Mouse (Mus musculus) limb, embryonic 12.5 days (tissue): ENCODE results near the gene Samd13. TPM values are rescaled to one million over a fixed set of nuclear protein-coding genes. Genes with fewer than 3 reads are reported as not detected.

Experiments used
- ATAC-seq: fragments of 200-750 bp; cut with Nextera tagmentation; 2 replicates; pipeline ENCODE4 v1.8.0; 2017; ENCODE audit warnings: low read depth, moderate TSS enrichment; ENCODE audit not compliant: insufficient number of reproducible peaks, insufficient read depth, low FRiP score, low TSS enrichment
- H3K27ac ChIP-seq: fragments of 300-500 bp; sonication (generic); 2 replicates; pipeline ENCODE4 v1.5.1; 2016; ENCODE audit warnings: mild to moderate bottlenecking, moderate library complexity
- H3K27me3 ChIP-seq: fragments of 300-500 bp; sonication (generic); 2 replicates; pipeline ENCODE4 v1.6.1; 2016; ENCODE audit warnings: mild to moderate bottlenecking, moderate library complexity
- H3K36me3 ChIP-seq: fragments of 300-500 bp; sonication (generic); 2 replicates; pipeline ENCODE4 v1.6.1; 2016; ENCODE audit warnings: mild to moderate bottlenecking, moderate library complexity
- H3K4me1 ChIP-seq: fragments of 300-500 bp; sonication (generic); replicated peaks from 2 replicates; pipeline ENCODE4 v1.6.1; 2016
- H3K4me2 ChIP-seq: fragments of 300-500 bp; sonication (generic); 2 replicates; pipeline ENCODE4 v1.6.1; 2016; ENCODE audit warnings: mild to moderate bottlenecking, moderate library complexity
- H3K4me3 ChIP-seq: fragments of 300-500 bp; sonication (generic); replicated peaks from 2 replicates; pipeline ENCODE4 v1.5.1; 2016; ENCODE audit warnings: mild to moderate bottlenecking
- H3K9ac ChIP-seq: fragments of 300-500 bp; sonication (generic); replicated peaks from 2 replicates; pipeline ENCODE4 v1.6.1; 2016; ENCODE audit warnings: mild to moderate bottlenecking, moderate library complexity
- H3K9me3 ChIP-seq: fragments of 300-500 bp; sonication (generic); 2 replicates; pipeline ENCODE4 v1.6.1; 2016; ENCODE audit warnings: mild to moderate bottlenecking, moderate library complexity
- WGBS: fragments of 180-500 bp; shearing (Covaris S2); methylation state at CpG from one replicate; pipeline ENCODE4 v1.1.7; 2016; 5-methylcytosine and 5-hydroxymethylcytosine counted together
- polyA plus RNA-seq: library from polyadenylated mRNA; unstranded; fragments of >200 nt; fragmentation: Nextera tagmentation; extraction: Ambion mirVana; gene quantifications from 2 replicates; pipeline ENCODE4 v1.2.1, GENCODE M21; 2016

Samd13 gene
- polyA plus RNA-seq, 1 experiment from 2014 or later: 1.4 TPM

- no peak for ATAC-seq
- Histone ChIP-seq H3K27ac (no peak overlapping the region), H3K27me3 (no peaks in the 10 kb centered on the region), H3K36me3 (no peaks in the 10 kb centered on the region), H3K4me3 (no peak overlapping the region), H3K9ac (no peak overlapping the region), H3K9me3 (no peaks in the 10 kb centered on the region), H3K4me1 (no peaks in the 10 kb centered on the region), H3K4me2 (no peak overlapping the region)
- WGBS: 86% methylated on average over 6 of the region's 6 CpGs
Measured at GRCm38 (mm10) chr3:146595440-146595839, 90.0 kb downstream of the Samd13 start.

Other genes starting within 250 kb of the Samd13 start
- 6.4 and 7.2 TPM in 2 replicates for gene Ctbs, start 235.8 kb downstream of the Samd13 start, polyA plus RNA-seq
- gene Spata1, start 185.8 kb downstream of the Samd13 start, polyA plus RNA-seq: 7.9 and 8.7 TPM in 2 replicates
- 1,072 and 1,099 TPM in 2 replicates for gene Gng5, start 185.8 kb downstream of the Samd13 start, polyA plus RNA-seq
- 62.9 and 66.1 TPM in 2 replicates for gene Rpf1, start 164.2 kb downstream of the Samd13 start, polyA plus RNA-seq
- gene Uox, start 115.2 kb downstream of the Samd13 start, polyA plus RNA-seq: not detected in 2 replicates
- gene Dnase2b, start 70.0 kb downstream of the Samd13 start, polyA plus RNA-seq: not detected in 2 replicates
- not detected in 2 replicates for gene 4930503B20Rik, start 34.3 kb downstream of the Samd13 start, polyA plus RNA-seq
- gene Prkacb, start 127.4 kb upstream of the Samd13 start, polyA plus RNA-seq: 87.3 and 87.7 TPM in 2 replicates
- 2.3 and 3.0 TPM in 2 replicates for gene Ttll7, start 166.8 kb upstream of the Samd13 start, polyA plus RNA-seq